Mouse (Mus musculus) neural tube, embryonic 14.5 days (tissue): Measurements from ENCODE around the gene Zfp609. TPM values are rescaled to one million over a fixed set of nuclear protein-coding genes. Genes with fewer than 3 reads are reported as not detected.

Source experiments
- ATAC-seq: fragments of 200-750 bp; cut with Nextera tagmentation; 2 replicates; pipeline ENCODE4 v1.8.0; 2017; ENCODE audit warnings: low read depth, mild to moderate bottlenecking, moderate TSS enrichment, moderate library complexity
- H3K27ac ChIP-seq: fragments of 300-500 bp; sonication (generic); 2 replicates; pipeline ENCODE4 v1.5.1; 2014; ENCODE audit warnings: low read depth, mild to moderate bottlenecking, control low read depth, low read length, moderate library complexity, mixed read lengths
- H3K27me3 ChIP-seq: fragments of 300-500 bp; sonication (generic); 2 replicates; pipeline ENCODE4 v1.6.1; 2014; ENCODE audit warnings: low read length; ENCODE audit not compliant: control insufficient read depth, insufficient read depth
- H3K36me3 ChIP-seq: fragments of 300-500 bp; sonication (generic); 2 replicates; pipeline ENCODE4 v1.6.1; 2014; ENCODE audit warnings: low read length, mixed read lengths; ENCODE audit not compliant: control insufficient read depth, insufficient read depth
- H3K4me1 ChIP-seq: fragments of 300-500 bp; sonication (generic); 2 replicates; pipeline ENCODE4 v1.6.1; 2014; ENCODE audit warnings: low read length; ENCODE audit not compliant: control insufficient read depth, insufficient read depth
- H3K4me2 ChIP-seq: fragments of 300-500 bp; sonication (generic); 2 replicates; pipeline ENCODE4 v1.6.1; 2014; ENCODE audit warnings: mild to moderate bottlenecking, low read depth, low read length, control low read depth
- H3K4me3 ChIP-seq: fragments of 300-500 bp; sonication (generic); 2 replicates; pipeline ENCODE4 v1.5.1; 2014; ENCODE audit warnings: low read depth, low read length, control low read depth, mixed read lengths
- H3K9ac ChIP-seq: fragments of 300-500 bp; sonication (generic); replicated peaks from 2 replicates; pipeline ENCODE4 v1.6.1; 2014; ENCODE audit warnings: low read depth, mild to moderate bottlenecking, control low read depth, low read length, mixed read lengths
- H3K9me3 ChIP-seq: fragments of 300-500 bp; sonication (generic); 2 replicates; pipeline ENCODE4 v1.6.1; 2016; ENCODE audit warnings: low read length; ENCODE audit not compliant: control insufficient read depth
- WGBS: fragments of 180-500 bp; shearing (Covaris S2); extraction: QIAGEN DNeasy Blood & Tissue Kit; methylation state at CpG from one replicate; pipeline ENCODE4 v1.1.7; 2014; 5-methylcytosine and 5-hydroxymethylcytosine counted together
- polyA plus RNA-seq: library from polyadenylated mRNA; unstranded; fragments of >200 nt; fragmentation: Nextera tagmentation; extraction: Ambion mirVana; gene quantifications from 2 replicates; pipeline ENCODE4 v1.2.1, GENCODE M21; 2014

Gene Zfp609
- polyA plus RNA-seq, 1 experiment from 2014 or later = 10.1 TPM

- Histone ChIP-seq H3K4me1 (peaks cover 35% of the 10 kb centered on the region), H3K9ac (peak overlapping the region; percentile 93), H3K9me3 (no peaks in the 10 kb centered on the region), H3K36me3 (no peaks in the 10 kb centered on the region), H3K4me3 (peak overlapping the region; percentile 80), H3K27me3 (no peaks in the 10 kb centered on the region), H3K27ac (peak overlapping the region; percentile 99), H3K4me2 (peak overlapping the region; percentile 86)
- ATAC-seq = peak; percentile 29; the same call in 1 of the 2 replicates
- WGBS = 2% methylated on average over 4 of the region's 4 CpGs
These were observed 1.2 kb downstream of the Zfp609 start for GRCm38 (mm10) chr9:65826226-65826587.

- no peak overlapping the region for H3K4me3 ChIP-seq
- H3K27me3 ChIP-seq = no peaks in the 10 kb centered on the region
- no peak for ATAC-seq
- H3K27ac ChIP-seq = peak overlapping the region; percentile 55; the same call in 1 of the 2 replicates
- peak overlapping the region; percentile 23; the same call in 1 of the 2 replicates for H3K4me2 ChIP-seq
- H3K4me1 ChIP-seq = peaks cover 43% of the 10 kb centered on the region
- no peak overlapping the region for H3K9ac ChIP-seq
- no peaks in the 10 kb centered on the region for H3K9me3 ChIP-seq
- H3K36me3 ChIP-seq = no peaks in the 10 kb centered on the region
- 41% methylated on average over 10 of the region's 10 CpGs for WGBS
These were observed 3.5 kb downstream of the Zfp609 start for GRCm38 (mm10) chr9:65823716-65824462.

GRCm38 (mm10) chr9:65822011-65822410, 5.4 kb downstream of the Zfp609 start:
- Histone ChIP-seq H3K36me3 (no peaks in the 10 kb centered on the region), H3K9ac (no peak overlapping the region), H3K9me3 (no peaks in the 10 kb centered on the region), H3K27me3 (no peaks in the 10 kb centered on the region), H3K4me1 (peaks cover 36% of the 10 kb centered on the region), H3K4me3 (no peak overlapping the region), H3K27ac (no peak overlapping the region), H3K4me2 (no peak overlapping the region)
- no peak for ATAC-seq
- 75% methylated on average over 4 of the region's 4 CpGs for WGBS

- Histone ChIP-seq H3K9ac (no peak overlapping the region), H3K27ac (no peak overlapping the region), H3K4me3 (no peak overlapping the region), H3K4me1 (peaks cover 28% of the 10 kb centered on the region), H3K4me2 (no peak overlapping the region), H3K36me3 (no peaks in the 10 kb centered on the region), H3K27me3 (no peaks in the 10 kb centered on the region), H3K9me3 (no peaks in the 10 kb centered on the region)
- ATAC-seq = no peak
- WGBS = 80% methylated on average over 2 of the region's 2 CpGs
These were observed 7.1 kb downstream of the Zfp609 start for GRCm38 (mm10) chr9:65820301-65820700.

GRCm38 (mm10) chr9:65818402-65818801, 9.0 kb downstream of the Zfp609 start:
- H3K36me3 ChIP-seq = no peaks in the 10 kb centered on the region
- no peaks in the 10 kb centered on the region for H3K9me3 ChIP-seq
- no peak for ATAC-seq
- no peak overlapping the region for H3K4me3 ChIP-seq
- no peak overlapping the region for H3K4me2 ChIP-seq
- no peaks in the 10 kb centered on the region for H3K27me3 ChIP-seq
- H3K9ac ChIP-seq = no peak overlapping the region
- no peak overlapping the region for H3K27ac ChIP-seq
- WGBS = 25% methylated on average over 2 of the region's 2 CpGs
- H3K4me1 ChIP-seq = peaks cover 11% of the 10 kb centered on the region

GRCm38 (mm10) chr9:65812841-65813240, 14.5 kb downstream of the Zfp609 start:
- Histone ChIP-seq H3K4me2 (no peak overlapping the region), H3K9ac (no peak overlapping the region), H3K4me3 (no peak overlapping the region), H3K27me3 (no peaks in the 10 kb centered on the region), H3K4me1 (no peaks in the 10 kb centered on the region), H3K36me3 (no peaks in the 10 kb centered on the region), H3K27ac (no peak overlapping the region), H3K9me3 (no peaks in the 10 kb centered on the region)
- ATAC-seq = no peak
- WGBS = 59% methylated on average over 2 of the region's 2 CpGs

GRCm38 (mm10) chr9:65811784-65812183, 15.6 kb downstream of the Zfp609 start:
- H3K36me3 ChIP-seq = no peaks in the 10 kb centered on the region
- no peak overlapping the region for H3K27ac ChIP-seq
- H3K4me3 ChIP-seq = no peak overlapping the region
- H3K4me1 ChIP-seq = no peaks in the 10 kb centered on the region
- H3K4me2 ChIP-seq = no peak overlapping the region
- WGBS = 95% methylated on average over 1 of the region's 1 CpGs
- no peak overlapping the region for H3K9ac ChIP-seq
- ATAC-seq = no peak
- H3K27me3 ChIP-seq = no peaks in the 10 kb centered on the region
- H3K9me3 ChIP-seq = no peaks in the 10 kb centered on the region

- Histone ChIP-seq H3K4me2 (no peak overlapping the region), H3K36me3 (no peaks in the 10 kb centered on the region), H3K4me1 (no peaks in the 10 kb centered on the region), H3K9me3 (no peaks in the 10 kb centered on the region), H3K4me3 (no peak overlapping the region), H3K27ac (no peak overlapping the region), H3K27me3 (no peaks in the 10 kb centered on the region), H3K9ac (no peak overlapping the region)
- ATAC-seq = no peak
- WGBS = 33% methylated on average over 1 of the region's 1 CpGs
These were observed 19.5 kb downstream of the Zfp609 start for GRCm38 (mm10) chr9:65807818-65808217.

GRCm38 (mm10) chr9:65807251-65807650, 20.1 kb downstream of the Zfp609 start:
- Histone ChIP-seq H3K9ac (no peak overlapping the region), H3K4me1 (no peaks in the 10 kb centered on the region), H3K4me3 (no peak overlapping the region), H3K9me3 (no peaks in the 10 kb centered on the region), H3K4me2 (no peak overlapping the region), H3K36me3 (no peaks in the 10 kb centered on the region), H3K27ac (no peak overlapping the region), H3K27me3 (no peaks in the 10 kb centered on the region)
- 40% methylated on average over 5 of the region's 5 CpGs for WGBS
- ATAC-seq = no peak
